Mouse (Mus musculus) right cerebral cortex, postnatal 36 days (tissue): Measurements from ENCODE around the gene Crtc1.

ENCODE experiments used
- DNase-seq, 2 experiments: peaks; one replicate each; pipeline ENCODE4 v3.0.0; 2022; ENCODE audit warnings: low spot score in 2 of 2, mixed read lengths in 1 of 2

Crtc1 gene

DNA sequence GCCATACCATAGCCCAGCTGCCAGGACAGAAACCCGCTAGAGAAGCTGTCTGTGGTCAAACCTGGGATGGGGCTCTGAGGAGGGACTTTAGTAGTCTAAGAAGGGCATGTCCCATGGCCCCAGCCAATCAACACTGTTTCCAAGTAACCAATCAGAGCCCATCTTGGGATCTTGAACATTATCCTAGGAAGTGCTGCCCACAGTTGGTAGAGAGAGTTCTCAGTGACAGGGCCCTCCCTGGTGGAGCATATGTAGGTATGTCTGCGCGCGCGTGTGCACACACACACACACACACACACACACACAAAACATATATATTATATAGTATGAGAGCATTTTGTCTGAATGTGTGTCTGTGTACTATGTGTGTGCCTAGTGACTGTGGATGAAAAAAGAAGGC, 46.3 kb downstream of the Crtc1 start:
- no peak for DNase-seq

GRCm38 (mm10) chr8:70389678-70390077, 49.7 kb downstream of the Crtc1 start:
- no peak for DNase-seq

DNA sequence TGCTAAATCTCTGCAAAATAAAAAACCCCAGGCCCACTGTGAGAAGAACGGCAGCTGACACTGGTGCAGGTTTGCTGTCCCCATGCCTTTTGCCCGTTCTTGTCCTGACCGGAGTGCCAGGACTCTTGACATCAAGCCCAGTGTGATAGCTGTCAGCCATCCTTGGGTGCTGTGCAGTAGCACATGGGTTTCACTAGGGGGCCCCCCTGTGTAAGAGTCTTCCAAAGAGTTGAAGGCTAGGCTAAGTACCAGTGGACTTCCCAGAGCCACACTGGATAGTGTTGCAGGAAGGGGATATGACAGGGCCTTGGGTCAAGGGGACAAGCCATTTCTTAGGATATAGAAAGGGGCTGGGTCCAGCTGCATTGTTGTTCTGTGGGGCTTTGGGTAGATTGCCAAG, 56.1 kb downstream of the Crtc1 start:
- DNase-seq = peak; percentile 41 to 42

- DNase-seq = peak in 1 of 2 experiments; percentile 35
These were observed 59.3 kb downstream of the Crtc1 start for GRCm38 (mm10) chr8:70380069-70380468.

DNA sequence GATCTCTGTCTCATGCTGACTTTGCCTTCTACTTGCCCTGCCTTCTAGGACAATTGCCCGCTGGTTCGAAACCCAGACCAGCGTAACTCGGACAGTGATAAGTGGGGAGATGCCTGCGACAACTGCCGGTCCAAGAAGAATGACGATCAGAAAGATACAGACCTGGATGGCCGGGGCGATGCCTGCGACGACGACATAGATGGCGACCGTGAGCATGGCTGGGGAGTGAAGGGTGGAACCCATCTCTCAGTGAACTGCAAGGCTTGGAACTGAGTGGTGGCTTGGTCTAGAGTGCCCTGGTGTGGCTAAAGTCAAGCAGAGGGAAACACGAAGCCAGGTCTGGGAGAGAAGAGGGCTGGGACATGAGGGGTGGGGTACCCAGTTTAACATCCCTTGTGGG, 62.3 kb downstream of the Crtc1 start:
- DNase-seq = no peak

GRCm38 (mm10) chr8:70376275-70376741, 63.1 kb downstream of the Crtc1 start:
- no peak for DNase-seq

- no peak for DNase-seq
These were observed 64.0 kb downstream of the Crtc1 start for GRCm38 (mm10) chr8:70375212-70375859.

- DNase-seq = no peak
These were observed 65.0 kb downstream of the Crtc1 start for GRCm38 (mm10) chr8:70374318-70374927.

- no peak for DNase-seq
These were observed 65.7 kb downstream of the Crtc1 start, which contains the start of gene Comp for GRCm38 (mm10) chr8:70373397-70374317. Comp (plus strand) TSS chr8:70373558.

DNA sequence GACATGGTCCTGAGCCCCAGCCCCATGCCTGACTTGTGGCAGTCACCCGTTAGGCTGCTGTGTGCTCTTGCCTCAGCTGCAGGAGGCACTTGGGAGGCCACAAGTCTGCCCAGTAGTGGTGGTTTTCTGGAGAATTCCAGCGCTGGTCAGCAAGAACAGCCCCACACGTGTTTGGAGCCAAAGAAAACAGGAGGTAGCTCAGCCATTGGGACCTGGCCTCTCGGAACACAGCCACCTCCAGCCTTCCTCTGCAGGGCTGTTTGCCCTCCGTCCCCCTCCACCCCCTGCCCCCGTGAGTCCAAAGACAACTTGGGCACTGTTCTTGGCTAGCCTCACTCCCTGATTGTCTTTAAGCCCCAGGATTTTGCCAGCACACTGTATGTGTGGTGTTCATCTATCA, 67.4 kb downstream of the Crtc1 start:
- DNase-seq = no peak

DNA sequence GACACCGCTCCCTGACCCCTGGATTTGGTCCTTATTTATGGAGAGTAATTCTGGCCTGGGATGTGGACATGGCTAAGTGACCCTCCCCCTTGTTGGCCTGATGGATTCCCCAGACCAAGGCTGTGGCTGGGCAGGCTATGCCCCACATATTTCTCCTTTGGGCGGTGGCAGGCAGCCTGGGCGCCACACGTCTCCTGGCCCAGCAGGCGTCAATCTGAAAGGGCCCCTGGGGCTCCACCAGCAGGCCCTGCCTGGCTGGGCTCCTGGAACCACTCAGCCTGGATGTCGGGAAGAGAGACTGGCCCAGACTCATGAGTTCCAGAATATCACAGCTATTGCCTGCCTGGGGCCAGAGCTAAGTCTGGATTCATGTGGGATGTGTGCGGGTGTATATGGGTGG, 68.9 kb downstream of the Crtc1 start:
- no peak for DNase-seq

DNA sequence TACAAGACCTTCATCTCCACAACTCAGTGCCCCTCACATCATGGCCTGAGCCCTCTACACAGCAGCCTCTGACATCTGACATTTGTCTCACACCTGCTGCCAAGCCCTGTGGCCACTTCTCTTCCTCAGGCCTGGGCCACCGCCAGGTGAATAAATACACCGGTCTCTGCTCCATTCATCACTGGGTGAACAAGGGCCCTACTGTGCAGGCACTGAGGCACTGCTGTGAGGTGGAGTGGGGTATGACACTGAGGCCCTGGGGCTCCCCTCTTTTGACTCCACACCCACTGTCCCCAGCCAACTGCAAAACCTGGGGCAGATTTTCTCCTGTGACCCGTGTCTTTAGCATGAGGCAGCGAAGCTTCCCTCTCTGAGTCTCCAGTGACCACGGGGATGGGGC, 72.8 kb downstream of the Crtc1 start:
- DNase-seq = no peak

DNA sequence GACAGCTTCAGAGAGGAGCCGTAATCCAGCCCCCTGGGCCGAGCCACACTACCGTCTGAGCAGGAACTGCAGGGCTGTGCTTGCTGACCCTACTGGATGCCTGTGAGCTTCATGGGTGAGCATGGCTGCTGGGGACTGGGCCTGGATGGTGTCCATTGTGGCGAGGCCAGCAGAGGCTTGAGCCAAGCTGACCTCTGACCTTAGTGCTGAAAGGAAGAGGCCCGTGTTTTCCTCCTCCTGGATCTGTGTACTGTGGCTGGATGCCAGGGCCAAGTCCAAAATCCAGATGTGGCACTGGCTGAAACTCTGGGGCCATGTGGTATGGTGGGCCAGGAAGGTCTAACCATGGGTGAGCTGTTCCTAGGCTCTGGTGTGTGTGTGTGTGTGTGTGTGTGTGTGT, 75.3 kb downstream of the Crtc1 start:
- DNase-seq = no peak

- no peak for DNase-seq
These were observed 77.8 kb downstream of the Crtc1 start for GRCm38 (mm10) chr8:70361484-70362032.

DNA sequence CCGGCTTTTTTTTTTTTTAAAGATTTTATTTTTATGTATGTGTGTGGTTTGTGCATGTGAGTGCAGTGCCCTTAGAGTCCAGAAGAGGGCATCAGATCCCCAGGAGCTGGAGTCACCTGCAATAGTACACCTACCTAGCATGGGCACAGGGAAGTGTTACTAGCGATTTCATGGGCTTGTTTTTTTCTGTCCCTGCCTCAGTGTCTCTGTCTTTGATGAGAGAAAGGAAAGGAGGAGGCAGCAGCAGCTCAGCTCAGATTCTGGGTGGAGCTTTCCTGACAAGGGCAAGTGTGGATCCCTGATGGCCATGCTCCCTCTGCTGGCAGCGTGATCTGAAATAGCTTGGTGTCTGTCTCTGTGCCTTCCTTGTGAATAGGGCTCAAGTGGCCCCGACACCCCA, 78.6 kb downstream of the Crtc1 start:
- DNase-seq = no peak

GRCm38 (mm10) chr8:70359411-70359810, 80.0 kb downstream of the Crtc1 start:
- DNase-seq = no peak

GRCm38 (mm10) chr8:70356111-70356510, 83.3 kb downstream of the Crtc1 start:
- no peak for DNase-seq

GRCm38 (mm10) chr8:70354004-70354403, 85.4 kb downstream of the Crtc1 start:
- peak in 1 of 2 experiments; percentile 68 for DNase-seq

GRCm38 (mm10) chr8:70353194-70353817, 86.1 kb downstream of the Crtc1 start, which contains the start of gene Upf1:
Upf1 (minus strand) TSS chr8:70353278.
- peak; percentile 98 for DNase-seq

GRCm38 (mm10) chr8:70352657-70353151, 86.7 kb downstream of the Crtc1 start:
- no peak for DNase-seq

DNA sequence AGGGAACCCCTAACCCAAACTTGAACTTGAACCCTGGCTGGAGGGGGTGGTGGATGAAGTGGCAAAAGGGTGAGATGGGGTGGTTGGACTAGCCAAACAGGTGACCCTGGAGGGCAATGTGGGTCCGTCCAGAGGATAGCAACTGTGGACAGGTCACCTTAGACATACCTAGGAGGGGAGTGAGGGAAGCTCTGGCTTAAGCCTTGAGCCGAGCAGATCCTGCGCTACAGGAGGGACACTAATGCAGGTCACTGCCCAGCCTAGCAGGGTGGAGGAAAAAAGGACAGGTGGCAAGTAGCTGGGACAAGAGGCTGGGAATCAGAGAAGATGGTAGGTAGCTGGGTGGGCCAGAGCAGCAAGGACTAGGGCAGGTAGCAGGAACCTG, 87.4 kb downstream of the Crtc1 start:
- no peak for DNase-seq
